Mouse (Mus musculus): ENCODE results near the gene Asb7.

- TF ChIP-seq POLR2A (IDR thresholded peaks at IDR 0.05; ENCODE audit: borderline replicate concordance, control insufficient read depth, low read depth, low read length) (no peak), CTCF (IDR thresholded peaks at IDR 0.05; ENCODE audit: control insufficient read depth, insufficient read depth, low read length) (no peak)
Measured at GRCm38 (mm10) chr7:66733882-66734281, 44.5 kb upstream of the Asb7 start.

Data from bone marrow, adult 2 months (tissue).